Mouse (Mus musculus) forebrain, postnatal 0 days (tissue): Measurements from ENCODE around the gene Spag7. TPM values are rescaled to one million over a fixed set of nuclear protein-coding genes. Genes with fewer than 3 reads are reported as not detected.

Source experiments
- ATAC-seq: fragments of 200-750 bp; cut with Nextera tagmentation; 2 replicates; pipeline ENCODE4 v1.8.0; 2017; ENCODE audit warnings: mild to moderate bottlenecking, moderate library complexity
- DNase-seq: peaks from one replicate; pipeline ENCODE4 v3.0.0-alpha.2; 2015
- H3K27ac ChIP-seq: fragments of 300-500 bp; sonication (generic); 2 replicates; pipeline ENCODE4 v1.5.1; 2014; ENCODE audit warnings: low read depth, mild to moderate bottlenecking, antibody characterized with exemption, low read length, moderate library complexity, mixed read lengths
- H3K27me3 ChIP-seq: fragments of 300-500 bp; sonication (generic); 2 replicates; pipeline ENCODE4 v1.6.1; 2014; ENCODE audit warnings: mild to moderate bottlenecking, low read length, mixed read lengths; ENCODE audit not compliant: insufficient read depth
- H3K36me3 ChIP-seq: fragments of 300-500 bp; sonication (generic); 2 replicates; pipeline ENCODE4 v1.6.1; 2014; ENCODE audit warnings: mild to moderate bottlenecking, moderate library complexity; ENCODE audit not compliant: insufficient read depth
- H3K4me1 ChIP-seq: fragments of 300-500 bp; sonication (generic); 2 replicates; pipeline ENCODE4 v1.6.1; 2014; ENCODE audit warnings: antibody characterized with exemption; ENCODE audit not compliant: insufficient read depth
- H3K4me2 ChIP-seq: fragments of 300-500 bp; sonication (generic); 2 replicates; pipeline ENCODE4 v1.6.1; 2014; ENCODE audit warnings: low read depth, mild to moderate bottlenecking, moderate library complexity
- H3K4me3 ChIP-seq: fragments of 300-500 bp; sonication (generic); 2 replicates; pipeline ENCODE4 v1.5.1; 2014; ENCODE audit warnings: low read depth, low read length, mixed read lengths
- H3K9ac ChIP-seq: fragments of 300-500 bp; sonication (generic); 2 replicates; pipeline ENCODE4 v1.6.1; 2014; ENCODE audit warnings: mild to moderate bottlenecking
- H3K9me3 ChIP-seq: fragments of 300-500 bp; sonication (generic); 2 replicates; pipeline ENCODE4 v1.6.1; 2016; ENCODE audit warnings: low read length
- CTCF ChIP-seq: sonication (generic); IDR thresholded peaks from 2 replicates; pipeline ENCODE4 v1.5.1; 2016; ENCODE audit warnings: antibody characterized with exemption, control low read depth, low read depth
- WGBS: fragments of 180-500 bp; shearing (Covaris S2); extraction: QIAGEN DNeasy Blood & Tissue Kit; methylation state at CpG from one replicate; pipeline ENCODE4 v1.1.7; 2014; 5-methylcytosine and 5-hydroxymethylcytosine counted together
- polyA plus RNA-seq: library from polyadenylated mRNA; unstranded; fragments of >200 nt; fragmentation: Nextera tagmentation; extraction: Ambion mirVana; gene quantifications from 2 replicates; pipeline ENCODE4 v1.2.1, GENCODE M21; 2015
- total RNA-seq: library from RNA; depleted of rRNA; stranded (reverse); fragments of >200 nt; gene quantifications from 2 replicates; pipeline ENCODE4 v1.2.3, GENCODE M21; 2014

Gene Spag7
- total and polyA plus RNA-seq, 2 experiments from 2014 or later = 57.1 to 116 TPM

DNA sequence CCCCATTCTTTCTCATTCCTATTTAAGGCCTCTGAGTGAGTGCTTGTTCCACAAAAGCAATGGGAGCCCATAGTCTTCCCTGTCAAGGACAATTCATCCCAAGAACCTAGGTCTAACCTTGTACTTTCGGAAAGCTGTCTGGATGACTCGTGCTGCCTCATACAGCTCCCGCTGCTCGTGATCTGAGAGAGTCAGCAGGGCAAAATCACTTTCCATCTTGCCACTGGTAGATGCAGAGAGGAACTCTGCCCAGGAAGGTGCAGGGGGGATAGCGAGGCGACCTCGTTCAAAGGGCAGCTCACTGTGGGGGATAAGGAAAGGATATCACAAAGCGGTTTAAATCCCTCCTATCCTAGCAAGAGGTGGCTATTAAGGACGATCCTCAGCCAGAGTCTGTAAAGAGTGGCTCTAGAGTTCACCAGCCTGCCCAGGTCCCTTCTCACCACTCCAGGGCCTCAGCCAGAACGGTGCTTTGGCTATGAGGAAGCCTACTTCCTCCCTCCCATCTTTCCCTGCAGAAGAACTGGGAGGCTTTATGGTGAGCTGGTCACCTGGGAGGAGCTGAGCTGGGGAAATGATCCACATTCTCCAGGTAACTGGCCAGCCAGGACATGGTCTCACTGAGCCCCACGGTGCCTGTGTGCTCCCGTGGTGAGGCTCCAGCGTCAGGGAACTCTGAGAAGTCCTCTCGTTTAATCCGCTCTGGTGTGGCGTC lies 2.3 kb upstream of the Spag7 start:
- no peak overlapping the region for H3K4me2 ChIP-seq
- WGBS = 79% methylated on average over 16 of the region's 16 CpGs
- TF ChIP-seq CTCF = no peak
- H3K4me3 ChIP-seq = no peak overlapping the region
- ATAC-seq (no peak), DNase-seq (no peak)
- peaks cover 9% of the 10 kb centered on the region; the same call in 1 of the 2 replicates for H3K4me1 ChIP-seq
- H3K9ac ChIP-seq = no peak overlapping the region
- H3K27ac ChIP-seq = 0 out of 2 replicates have a peak overlapping the region, but pooled peaks have one; percentile 15
- no peaks in the 10 kb centered on the region for H3K27me3 ChIP-seq
- H3K9me3 ChIP-seq = no peaks in the 10 kb centered on the region
- peaks cover 35% of the 10 kb centered on the region for H3K36me3 ChIP-seq

DNA sequence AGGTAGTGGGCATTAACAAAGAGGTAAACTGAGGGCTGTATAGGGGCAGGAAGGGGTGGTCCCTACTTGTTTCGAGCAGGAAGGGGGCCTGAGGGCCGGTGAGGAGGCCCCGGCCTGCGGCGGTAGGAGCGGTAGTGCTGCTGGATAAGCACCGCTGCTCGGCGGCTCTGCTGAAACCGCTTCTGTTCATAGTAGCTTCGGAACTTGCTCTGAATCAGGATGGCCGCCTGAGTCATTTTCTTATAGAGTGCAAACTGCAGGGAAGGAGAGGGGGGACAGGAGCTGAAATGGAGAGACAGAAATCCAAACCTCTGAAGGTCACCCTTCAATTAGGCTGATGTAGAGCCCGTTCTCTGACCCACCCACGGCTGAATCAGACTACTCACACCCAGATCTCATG lies 1.3 kb upstream of the Spag7 start:
- TF ChIP-seq CTCF = no peak
- peaks cover 9% of the 10 kb centered on the region; the same call in 1 of the 2 replicates for H3K4me1 ChIP-seq
- peak overlapping the region; percentile 87 for H3K4me2 ChIP-seq
- WGBS = 35% methylated on average over 14 of the region's 14 CpGs
- H3K27me3 ChIP-seq = no peaks in the 10 kb centered on the region
- H3K9ac ChIP-seq = peak overlapping the region; percentile 80
- H3K4me3 ChIP-seq = peak overlapping the region; percentile 70
- H3K9me3 ChIP-seq = no peaks in the 10 kb centered on the region
- peak overlapping the region; percentile 97 for H3K27ac ChIP-seq
- DNase-seq (no peak), ATAC-seq (no peak)
- peaks cover 27% of the 10 kb centered on the region for H3K36me3 ChIP-seq

DNA sequence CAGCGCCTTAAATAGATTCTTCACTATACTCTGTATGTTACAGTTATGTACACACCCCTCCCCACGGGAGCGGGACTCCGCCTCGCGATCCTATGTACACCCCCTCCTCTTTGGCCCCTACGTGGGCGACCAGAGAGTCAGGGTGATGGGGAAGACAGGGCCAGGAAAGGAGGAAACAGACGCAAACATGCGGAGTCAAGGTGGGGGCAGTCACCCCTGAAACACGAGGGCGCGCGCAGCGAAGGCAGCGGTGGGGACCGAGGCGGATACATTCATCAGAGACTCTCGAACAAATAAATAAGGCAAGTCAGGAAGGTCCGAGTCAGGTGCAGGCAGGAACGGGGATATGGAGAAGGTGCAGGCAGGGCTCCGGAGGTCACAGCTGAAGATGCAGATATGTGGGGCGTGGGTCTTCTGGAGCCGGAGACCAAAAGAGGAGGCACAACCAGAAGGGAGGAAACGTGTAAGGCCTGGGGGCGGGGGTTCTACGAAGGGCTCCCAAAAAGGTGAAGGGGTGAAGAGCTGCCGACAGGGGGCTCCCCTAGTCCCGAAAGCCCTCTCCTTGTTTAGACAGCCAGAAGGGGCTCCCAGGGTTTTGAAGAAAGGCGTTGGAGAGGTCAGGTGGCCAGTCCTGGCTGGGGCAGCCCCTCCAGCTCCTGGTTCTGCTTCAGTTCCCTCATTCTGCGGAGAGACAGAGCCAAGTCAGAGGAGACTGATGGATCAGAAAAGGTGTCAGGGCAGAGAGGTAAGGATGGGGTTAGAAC lies 548 bp upstream of the Spag7 start:
- DNase-seq = peak; percentile 79
- TF ChIP-seq CTCF = peak; percentile 63
- peak; percentile 12 for ATAC-seq
- no peaks in the 10 kb centered on the region for H3K9me3 ChIP-seq
- H3K4me2 ChIP-seq = peak overlapping the region; percentile 87
- H3K27me3 ChIP-seq = no peaks in the 10 kb centered on the region
- peak overlapping the region; percentile 97 for H3K27ac ChIP-seq
- peaks cover 9% of the 10 kb centered on the region; the same call in 1 of the 2 replicates for H3K4me1 ChIP-seq
- H3K4me3 ChIP-seq = peak overlapping the region; percentile 70
- 4% methylated on average over 31 of the region's 31 CpGs for WGBS
- H3K36me3 ChIP-seq = peaks cover 26% of the 10 kb centered on the region
- peak overlapping the region; percentile 80 for H3K9ac ChIP-seq

DNA sequence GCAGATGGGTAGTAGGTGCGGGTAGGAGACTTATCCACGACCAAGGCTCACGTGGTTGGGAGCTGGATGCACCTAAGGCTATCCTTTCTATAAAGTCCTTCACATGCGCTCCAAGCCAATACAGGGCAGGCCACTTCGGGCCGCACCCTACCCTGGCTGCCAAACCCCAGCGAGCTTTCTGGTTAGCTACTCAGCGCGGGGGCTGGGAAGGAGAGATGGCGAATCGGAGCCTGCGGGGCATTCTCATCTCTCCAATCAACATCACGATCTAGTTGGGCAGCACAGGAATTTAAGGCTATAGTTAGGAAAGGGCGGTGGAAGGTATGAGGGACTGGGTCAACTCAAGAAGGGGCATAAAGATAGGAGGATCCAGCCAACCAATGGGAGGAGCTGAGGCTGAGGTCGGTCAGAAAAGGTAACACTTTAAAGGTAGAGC lies 863 bp downstream of the Spag7 start:
- peak overlapping the region; percentile 50 for H3K9ac ChIP-seq
- ATAC-seq (no peak), DNase-seq (no peak)
- peaks cover 9% of the 10 kb centered on the region; the same call in 1 of the 2 replicates for H3K4me1 ChIP-seq
- peak overlapping the region; percentile 78 for H3K27ac ChIP-seq
- WGBS = under 1% methylated on average over 15 of the region's 15 CpGs
- peak overlapping the region; percentile 90 for H3K4me2 ChIP-seq
- peaks cover 28% of the 10 kb centered on the region for H3K36me3 ChIP-seq
- peak overlapping the region; percentile 70 for H3K4me3 ChIP-seq
- no peaks in the 10 kb centered on the region for H3K27me3 ChIP-seq
- no peak for TF ChIP-seq CTCF
- no peaks in the 10 kb centered on the region for H3K9me3 ChIP-seq

DNA sequence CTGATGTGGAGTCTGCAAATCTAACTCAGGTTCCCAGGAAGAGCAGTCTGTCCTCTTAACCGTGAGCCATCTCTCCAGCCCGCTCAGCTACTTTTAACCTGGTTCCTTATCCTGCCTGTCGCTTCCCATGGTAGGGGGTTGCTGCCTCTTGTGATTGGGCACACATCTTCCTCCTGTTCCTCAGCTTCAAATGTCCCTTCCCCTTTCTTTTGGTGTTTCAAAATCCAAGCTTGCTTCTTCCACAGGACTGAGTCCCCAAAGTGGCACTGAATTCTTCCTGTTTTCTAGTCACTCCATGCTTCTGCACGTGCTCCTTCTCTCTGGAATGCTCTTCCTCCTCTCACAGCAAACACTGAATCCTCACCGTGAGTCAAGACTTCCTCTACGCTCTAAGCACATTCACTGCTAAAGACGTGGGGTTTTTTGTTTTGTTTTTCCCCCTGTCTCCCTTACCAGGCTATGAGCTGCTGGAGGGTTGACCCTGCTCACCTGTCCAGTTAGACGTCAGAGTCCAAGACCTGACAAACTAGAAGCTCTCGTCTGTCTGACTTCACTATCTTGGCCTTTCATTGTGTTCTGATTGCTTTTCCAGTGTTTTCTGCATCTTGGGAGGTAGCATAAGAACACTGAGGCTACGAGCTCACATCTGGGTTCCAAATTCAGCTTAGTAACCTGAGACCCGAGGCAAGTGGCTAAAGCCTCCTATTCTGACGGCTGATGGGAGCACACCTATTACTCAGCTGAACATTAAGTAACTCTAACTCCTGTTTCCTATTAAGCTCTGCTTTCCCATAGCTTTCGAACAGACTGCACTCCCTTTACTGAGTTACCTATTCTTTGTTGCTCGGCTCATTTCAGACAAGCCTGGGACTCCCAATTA lies 1.7 kb downstream of the Spag7 start:
- TF ChIP-seq CTCF = no peak
- Histone ChIP-seq H3K4me3 (peak overlapping the region; percentile 70), H3K9ac (peak overlapping the region; percentile 50; the same call in 1 of the 2 replicates), H3K27ac (peak overlapping the region; percentile 78; the same call in 1 of the 2 replicates), H3K4me1 (peaks cover 9% of the 10 kb centered on the region; the same call in 1 of the 2 replicates), H3K9me3 (no peaks in the 10 kb centered on the region), H3K27me3 (no peaks in the 10 kb centered on the region), H3K36me3 (peaks cover 36% of the 10 kb centered on the region), H3K4me2 (peak overlapping the region; percentile 90)
- no peak for DNase-seq
- 71% methylated on average over 14 of the region's 14 CpGs for WGBS
- no peak for ATAC-seq

DNA sequence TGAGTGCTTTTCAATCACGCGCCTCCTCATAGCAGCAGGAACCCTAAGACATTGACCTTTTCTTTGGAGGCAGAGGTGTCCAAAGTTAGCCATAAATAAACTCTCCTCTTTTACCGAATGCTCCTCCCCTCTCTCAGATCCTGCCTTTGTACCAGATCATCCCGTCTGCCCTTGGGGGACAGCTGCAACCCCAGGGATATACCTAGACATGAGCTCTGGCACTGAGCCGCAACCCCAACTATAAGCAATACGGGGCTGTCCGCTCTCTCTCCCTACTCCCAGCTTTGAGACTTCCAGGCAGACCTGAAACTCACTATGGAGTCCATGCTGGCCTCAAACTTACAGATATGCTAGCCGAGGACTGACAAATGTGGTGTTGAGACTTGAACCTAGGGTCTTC lies 2.5 kb downstream of the Spag7 start:
- no peak overlapping the region for H3K27ac ChIP-seq
- no peak overlapping the region for H3K4me2 ChIP-seq
- H3K4me3 ChIP-seq = no peak overlapping the region
- DNase-seq (no peak), ATAC-seq (no peak)
- H3K27me3 ChIP-seq = no peaks in the 10 kb centered on the region
- WGBS = 97% methylated on average over 8 of the region's 8 CpGs
- H3K9ac ChIP-seq = no peak overlapping the region
- no peak for TF ChIP-seq CTCF
- peaks cover 9% of the 10 kb centered on the region; the same call in 1 of the 2 replicates for H3K4me1 ChIP-seq
- H3K36me3 ChIP-seq = peaks cover 39% of the 10 kb centered on the region
- no peaks in the 10 kb centered on the region for H3K9me3 ChIP-seq
